Mouse (Mus musculus) B cell, adult 62 days (primary cell): ENCODE measurements around the gene Wnk4. TPM values are rescaled to one million over a fixed set of nuclear protein-coding genes. Genes with fewer than 3 reads are reported as not detected.

Source experiments
- total RNA-seq: library from RNA; stranded (reverse); gene quantifications from 4 replicates; pipeline ENCODE4 v1.2.4, GENCODE M21; 2023

The Wnk4 gene
- 0.30 to 1.1 TPM (median 0.57 TPM) in 4 replicates for total RNA-seq

GRCm38 (mm10) chr11:101259948-101260825 is at the start of gene Wnk4:
TSS of gene Wnk4 (plus strand) at chr11:101260567.

GRCm38 (mm10) chr11:101226065-101226701 is 34.2 kb upstream of the Wnk4 start, which contains the start of gene Ezh1:
TSS of gene Ezh1 (minus strand) at chr11:101226463.

GRCm38 (mm10) chr11:101245855-101246701 is 14.3 kb upstream of the Wnk4 start, which contains the start of gene Ramp2:
TSS of gene Ramp2 (plus strand) at chr11:101246028.

GRCm38 (mm10) chr11:101253613-101254389 is 6.6 kb upstream of the Wnk4 start, which contains the start of gene Vps25:
TSS of gene Vps25 (plus strand) at chr11:101253707.

GRCm38 (mm10) chr11:101278223-101279192 is 18.1 kb downstream of the Wnk4 start, which contains the start of the genes Cntd1 and Coa3:
TSS of gene Cntd1 (plus strand) at chr11:101279012.
TSS of gene Coa3 (minus strand) at chr11:101279114.

GRCm38 (mm10) chr11:101302004-101302798 is 41.8 kb downstream of the Wnk4 start, which contains the start of gene Becn1:
TSS of gene Becn1 (minus strand) at chr11:101302286.

GRCm38 (mm10) chr11:101315665-101316500 is 55.5 kb downstream of the Wnk4 start, which contains the start of gene Psme3:
TSS of gene Psme3 (plus strand) at chr11:101316213.

GRCm38 (mm10) chr11:101324763-101325162 is 64.4 kb downstream of the Wnk4 start, which contains the start of gene Aoc2:
TSS of gene Aoc2 (plus strand) at chr11:101325063.

Other genes with a start within 250 kb of the Wnk4 start
- 12.9 to 16.4 TPM (median 15.4 TPM) in 4 replicates for gene Naglu, start 190.6 kb upstream of the Wnk4 start, total RNA-seq
- 0.86 to 2.2 TPM (median 1.4 TPM) in 4 replicates for gene Hsd17b1, start 182.2 kb upstream of the Wnk4 start, total RNA-seq
- 13.9 to 15.7 TPM (median 14.8 TPM) in 4 replicates for gene Coasy, start 178.0 kb upstream of the Wnk4 start, total RNA-seq
- gene Mlx, start 173.3 kb upstream of the Wnk4 start, total RNA-seq: 32.6 to 43.0 TPM (median 36.8 TPM) in 4 replicates
- 3.7 to 4.6 TPM (median 4.2 TPM) in 4 replicates for gene Psmc3ip, start 165.1 kb upstream of the Wnk4 start, total RNA-seq
- gene Retreg3, start 140.7 kb upstream of the Wnk4 start, total RNA-seq: 71.0 to 81.9 TPM (median 75.1 TPM) in 4 replicates
- 15.8 to 18.7 TPM (median 16.9 TPM) in 4 replicates for gene Tubg1, start 140.6 kb upstream of the Wnk4 start, total RNA-seq
- 3.1 to 5.6 TPM (median 4.7 TPM) in 4 replicates for gene Tubg2, start 104.7 kb upstream of the Wnk4 start, total RNA-seq
- 0.34 to 0.49 TPM (median 0.37 TPM) in 4 replicates for gene Cntnap1, start 90.0 kb upstream of the Wnk4 start, total RNA-seq
- gene Plekhh3, start 89.2 kb upstream of the Wnk4 start, total RNA-seq: 1.2 to 4.3 TPM (median 3.4 TPM) in 4 replicates
- gene Ccr10, start 85.1 kb upstream of the Wnk4 start, total RNA-seq: not detected in 4 replicates
- 78.1 to 86.6 TPM (median 84.3 TPM) in 4 replicates for gene Ezh1, start 34.1 kb upstream of the Wnk4 start, total RNA-seq
- gene Ramp2, start 14.5 kb upstream of the Wnk4 start, total RNA-seq: not detected in 4 replicates
- 74.7 to 90.7 TPM (median 77.1 TPM) in 4 replicates for gene Vps25, start 6.9 kb upstream of the Wnk4 start, total RNA-seq
- gene Cntd1, start 18.4 kb downstream of the Wnk4 start, total RNA-seq: 0.22 to 0.77 TPM (median 0.35 TPM) in 4 replicates
- gene Coa3, start 18.5 kb downstream of the Wnk4 start, total RNA-seq: 27.6 to 31.2 TPM (median 28.7 TPM) in 4 replicates
- gene Becn1, start 41.7 kb downstream of the Wnk4 start, total RNA-seq: 181 to 201 TPM (median 186 TPM) in 4 replicates
- gene Psme3, start 55.6 kb downstream of the Wnk4 start, total RNA-seq: 136 to 141 TPM (median 140 TPM) in 4 replicates
- 13.9 to 14.7 TPM (median 14.2 TPM) in 4 replicates for gene Aoc2, start 64.5 kb downstream of the Wnk4 start, total RNA-seq
- 0.28 to 0.64 TPM (median 0.60 TPM) in 4 replicates for gene Aoc3, start 70.0 kb downstream of the Wnk4 start, total RNA-seq
- gene G6pc, start 107.0 kb downstream of the Wnk4 start, total RNA-seq: not detected in 4 replicates
- 21.0 to 29.1 TPM (median 23.2 TPM) in 4 replicates for gene Aarsd1, start 157.0 kb downstream of the Wnk4 start, total RNA-seq
- gene Gm27029, start 164.2 kb downstream of the Wnk4 start, total RNA-seq: 0.63 to 1.1 TPM (median 0.92 TPM) in 4 replicates
- 19.6 to 22.2 TPM (median 21.1 TPM) in 4 replicates for gene Rundc1, start 164.5 kb downstream of the Wnk4 start, total RNA-seq
- gene Ptges3l, start 164.8 kb downstream of the Wnk4 start, total RNA-seq: 1.7 to 3.6 TPM (median 1.8 TPM) in 4 replicates
- gene Rpl27, start 181.7 kb downstream of the Wnk4 start, total RNA-seq: 121 to 138 TPM (median 128 TPM) in 4 replicates
- gene Ifi35, start 187.8 kb downstream of the Wnk4 start, total RNA-seq: 63.3 to 70.8 TPM (median 65.7 TPM) in 4 replicates
- 0.53 to 0.75 TPM (median 0.63 TPM) in 4 replicates for gene Rnd2, start 204.4 kb downstream of the Wnk4 start, total RNA-seq
- gene Vat1, start 205.7 kb downstream of the Wnk4 start, total RNA-seq: 15.8 to 19.6 TPM (median 17.8 TPM) in 4 replicates